Mouse (Mus musculus) lung, adult 2 months (tissue): Measurements from ENCODE around the gene Smyd1. TPM values are rescaled to one million over a fixed set of nuclear protein-coding genes. Genes with fewer than 3 reads are reported as not detected.

ENCODE experiments used
- DNase-seq: peaks from one replicate; pipeline ENCODE4 v3.0.0; 2022
- H3K4me1 ChIP-seq: fragments of 200-500 bp; 2 replicates; pipeline ENCODE4 v1.6.1; 2011; ENCODE audit warnings: low read length; ENCODE audit not compliant: control insufficient read depth, insufficient read depth
- H3K4me3 ChIP-seq: fragments of 200-500 bp; replicated peaks from 2 replicates; pipeline ENCODE3; 2011; ENCODE audit warnings: low read depth, mild to moderate bottlenecking, control low read depth, low read length; ENCODE audit errors: extremely low read depth
- CTCF ChIP-seq: fragments of 200-500 bp; IDR thresholded peaks from 2 replicates; pipeline ENCODE4 v1.5.1; 2011; ENCODE audit warnings: mild to moderate bottlenecking, low read length, control low read depth; ENCODE audit not compliant: insufficient read depth
- POLR2A ChIP-seq: fragments of 200-500 bp; IDR thresholded peaks from 2 replicates; pipeline ENCODE4 v1.6.1; 2011; ENCODE audit warnings: low read depth, mild to moderate bottlenecking, control low read depth, low read length, borderline replicate concordance; ENCODE audit errors: extremely low read depth
- WGBS: fragments of 180-500 bp; shearing (Covaris S2); methylation state at CpG from one replicate; pipeline ENCODE4 v1.1.7; 2018; 5-methylcytosine and 5-hydroxymethylcytosine counted together
- polyA plus RNA-seq: library from polyadenylated mRNA; depleted of rRNA; stranded (reverse); fragments of >200 nt; gene quantifications from 2 replicates; pipeline ENCODE4 v1.2.3, GENCODE M21; 2012

Smyd1 gene
- polyA plus RNA-seq, 1 experiment = 7.0 TPM

GRCm38 (mm10) chr6:71226544-71226943 lies 95.5 kb downstream of the Smyd1 start:
- DNase-seq = no peak
- TF ChIP-seq CTCF (no peak), POLR2A (no peak)
- H3K4me1 ChIP-seq = peaks cover 5% of the 10 kb centered on the region; the same call in 1 of the 2 replicates
- WGBS = 55% methylated on average over 6 of the region's 6 CpGs
- H3K4me3 ChIP-seq = no peak overlapping the region

- no peak overlapping the region for H3K4me3 ChIP-seq
- no peak for DNase-seq
- 16% methylated on average over 3 of the region's 3 CpGs for WGBS
- H3K4me1 ChIP-seq = peaks cover 5% of the 10 kb centered on the region; the same call in 1 of the 2 replicates
- no peak for TF ChIP-seq POLR2A
- no peak for TF ChIP-seq CTCF
Measured at GRCm38 (mm10) chr6:71224184-71224943, 97.7 kb downstream of the Smyd1 start.

- no peak for DNase-seq
- 69% methylated on average over 4 of the region's 4 CpGs for WGBS
- TF ChIP-seq POLR2A = no peak
- no peak for TF ChIP-seq CTCF
- Histone ChIP-seq H3K4me3 (no peak overlapping the region), H3K4me1 (peaks cover 5% of the 10 kb centered on the region; the same call in 1 of the 2 replicates)
Measured at GRCm38 (mm10) chr6:71221501-71221900, 100.5 kb downstream of the Smyd1 start.

DNA sequence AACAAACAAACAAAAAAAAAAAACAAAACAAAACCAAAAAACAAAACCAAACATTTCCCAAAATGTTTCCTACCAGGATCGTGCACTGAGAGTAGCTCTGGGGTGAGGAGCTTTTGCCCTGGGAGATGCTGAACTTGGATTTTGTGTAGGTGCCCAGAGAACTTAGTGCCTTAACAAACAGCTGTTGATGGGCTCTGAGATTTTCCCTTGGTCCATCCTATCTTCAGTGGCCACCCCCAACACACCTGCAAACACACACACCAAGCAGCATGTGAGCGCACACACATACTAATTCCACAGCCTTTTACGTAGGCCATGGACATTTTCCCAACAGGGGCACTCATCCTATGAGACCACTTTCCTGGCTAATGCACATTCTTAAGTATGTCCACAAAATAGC lies 109.6 kb downstream of the Smyd1 start:
- 97% methylated on average over 3 of the region's 3 CpGs for WGBS
- H3K4me3 ChIP-seq = no peak overlapping the region
- no peak for TF ChIP-seq CTCF
- TF ChIP-seq POLR2A = no peak
- H3K4me1 ChIP-seq = no peaks in the 10 kb centered on the region
- DNase-seq = no peak

GRCm38 (mm10) chr6:71211917-71212316 lies 110.1 kb downstream of the Smyd1 start:
- Histone ChIP-seq H3K4me3 (no peak overlapping the region), H3K4me1 (no peaks in the 10 kb centered on the region)
- WGBS = 36% methylated on average over 7 of the region's 7 CpGs
- DNase-seq = no peak
- TF ChIP-seq CTCF = no peak

GRCm38 (mm10) chr6:71208691-71209090 lies 113.3 kb downstream of the Smyd1 start:
- no peaks in the 10 kb centered on the region for H3K4me1 ChIP-seq
- no peak for DNase-seq
- 92% methylated on average over 2 of the region's 2 CpGs for WGBS
- TF ChIP-seq POLR2A (no peak), CTCF (no peak)
- H3K4me3 ChIP-seq = no peak overlapping the region

GRCm38 (mm10) chr6:71204166-71204565 lies 117.9 kb downstream of the Smyd1 start:
- TF ChIP-seq POLR2A = no peak
- no peak for TF ChIP-seq CTCF
- Histone ChIP-seq H3K4me1 (no peaks in the 10 kb centered on the region), H3K4me3 (no peak overlapping the region)
- no peak for DNase-seq
- 86% methylated on average over 8 of the region's 8 CpGs for WGBS

DNA sequence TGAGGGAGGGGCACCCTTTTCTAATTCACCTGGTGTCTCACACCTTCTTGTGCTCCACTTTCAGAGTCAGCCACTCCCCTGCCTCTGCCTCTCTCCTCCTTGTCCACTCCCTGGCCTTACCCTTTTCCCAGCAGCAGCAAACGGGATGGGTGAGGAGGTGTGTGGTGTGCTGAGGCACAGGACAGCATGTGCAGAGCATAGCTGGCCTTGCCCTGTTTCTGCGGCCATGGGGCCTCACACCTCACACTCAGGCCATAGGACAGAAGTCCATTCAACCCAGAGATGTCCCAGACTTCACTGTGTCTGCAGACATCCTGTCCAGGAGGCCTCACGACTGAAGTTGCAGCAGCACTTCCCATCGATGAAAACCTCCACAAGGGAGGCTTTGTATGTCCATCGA lies 118.4 kb downstream of the Smyd1 start:
- no peak for TF ChIP-seq POLR2A
- no peak for TF ChIP-seq CTCF
- Histone ChIP-seq H3K4me3 (no peak overlapping the region), H3K4me1 (no peaks in the 10 kb centered on the region)
- DNase-seq = no peak
- WGBS = 65% methylated on average over 5 of the region's 5 CpGs

DNA sequence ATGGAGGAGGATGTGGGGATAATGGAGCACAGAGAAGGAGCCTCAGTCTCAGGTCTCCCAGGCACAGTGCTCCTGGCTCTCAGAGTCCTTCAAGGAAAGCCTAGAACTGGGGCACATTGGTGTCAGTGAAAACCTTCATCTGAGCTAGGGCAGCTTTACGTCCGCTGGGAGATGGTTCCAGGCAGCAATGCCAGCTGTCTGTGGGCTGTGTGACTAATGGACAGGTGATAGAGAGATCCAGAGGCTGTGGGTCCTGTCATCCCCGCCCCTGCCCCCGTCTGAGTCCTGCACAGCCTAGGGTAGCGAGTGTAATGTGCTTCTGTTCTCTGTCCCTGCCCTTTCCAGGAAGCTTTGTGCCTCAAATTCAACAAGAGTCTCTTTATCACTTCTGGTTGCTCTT lies 120.1 kb downstream of the Smyd1 start:
- no peak for TF ChIP-seq CTCF
- TF ChIP-seq POLR2A = no peak
- no peak overlapping the region for H3K4me3 ChIP-seq
- H3K4me1 ChIP-seq = no peaks in the 10 kb centered on the region
- WGBS = 50% methylated on average over 5 of the region's 5 CpGs
- no peak for DNase-seq

GRCm38 (mm10) chr6:71199612-71200011 lies 122.4 kb downstream of the Smyd1 start, which contains the start of gene Fabp1:
Gene Fabp1, plus strand, starts transcription at chr6:71199827.
- Histone ChIP-seq H3K4me3 (no peak within 1 kb of the TSS), H3K4me1 (no peaks in the 10 kb centered on the region)
- DNase-seq = no peak
- TF ChIP-seq POLR2A (no peak), CTCF (no peak)
- 72% methylated on average over 4 of the region's 4 CpGs for WGBS
